Mouse (Mus musculus): ENCODE measurements at regions not wholly inside any gene's neighbourhood (a gene's known extent, or its start where the extent isn't known, plus 50 kb on each side); places are given as distances from the start of the nearest gene placed in this dataset.

DNA sequence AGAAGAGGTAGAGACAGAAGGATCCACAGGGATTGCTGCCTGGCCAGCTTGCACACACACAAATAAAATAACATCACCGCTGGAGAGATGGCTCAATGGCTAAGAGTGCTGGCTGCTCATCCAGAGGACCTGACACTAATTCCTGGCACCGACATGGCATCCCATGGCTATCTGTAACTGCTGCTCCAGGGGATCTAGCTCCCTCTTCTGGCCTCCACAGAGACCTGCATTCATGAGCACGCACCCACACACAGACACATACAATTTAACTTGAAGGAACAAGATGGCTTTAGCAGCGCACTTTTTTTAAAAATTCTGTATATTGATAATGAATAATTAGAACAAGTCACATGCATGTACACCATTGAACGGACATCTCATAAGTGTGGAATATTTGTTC is 110.1 kb upstream of the Tbx3 start:
- H3K27ac ChIP-seq (ENCODE audit: control insufficient read depth, low read depth, low read length): no peak overlapping the region
- H3K79me2 ChIP-seq (ENCODE audit: control insufficient read depth, insufficient read depth, low read length, poor library complexity): no peaks in the 10 kb centered on the region
- no peaks in the 10 kb centered on the region for H3K4me1 ChIP-seq (ENCODE audit: control insufficient read depth in 1 of 2, insufficient read depth in 2 of 2, low read length in 2 of 2)
- no peaks in the 10 kb centered on the region for H3K36me3 ChIP-seq (ENCODE audit: control insufficient read depth in 1 of 2, insufficient read depth in 2 of 2, low read length in 2 of 2)
- no peak overlapping the region for H3K9ac ChIP-seq (ENCODE audit: control insufficient read depth, low read depth, low read length, poor library complexity, severe bottlenecking)
- H3K9me3 ChIP-seq (replicated peaks; ENCODE audit: insufficient read depth, low read length): no peaks in the 10 kb centered on the region
- no peak for DNase-seq (ENCODE audit: low read depth, low spot score)
- H3K27me3 ChIP-seq (ENCODE audit: control insufficient read depth in 1 of 2, insufficient read depth in 2 of 2, low read length in 2 of 2): no peaks in the 10 kb centered on the region
- TF ChIP-seq TCF12 (IDR thresholded peaks at IDR 0.05; ENCODE audit: low read depth, low read length): no peak
- TF ChIP-seq ETS1 (IDR thresholded peaks at IDR 0.05; ENCODE audit: low read depth, low read length): no peak
- TF ChIP-seq GABPA (IDR thresholded peaks at IDR 0.05; ENCODE audit: low read depth, low read length): no peak
- no peak for TF ChIP-seq POLR2AphosphoS5 (IDR thresholded peaks at IDR 0.05; ENCODE audit: borderline replicate concordance, low read depth, low read length)
- TF ChIP-seq CHD2 (IDR thresholded peaks at IDR 0.05; ENCODE audit: low read length): no peak
- no peak for TF ChIP-seq TBP (IDR thresholded peaks at IDR 0.05; ENCODE audit: low read depth, low read length)
- no peak for TF ChIP-seq E2F4 (IDR thresholded peaks at IDR 0.05; ENCODE audit: borderline replicate concordance, low read depth, low read length)
- no peak for TF ChIP-seq UBTF (IDR thresholded peaks at IDR 0.05; ENCODE audit: borderline replicate concordance, insufficient read depth, low read depth, low read length)
- TF ChIP-seq MEF2A (IDR thresholded peaks at IDR 0.05; ENCODE audit: extremely low read depth, insufficient replicate concordance, low read depth, low read length, poor library complexity, severe bottlenecking): no peak
- TF ChIP-seq TAL1 (IDR thresholded peaks at IDR 0.05; ENCODE audit: low read length): no peak
- TF ChIP-seq NRF1 (IDR thresholded peaks at IDR 0.05; ENCODE audit: insufficient read depth, low read depth, low read length, poor library complexity, severe bottlenecking): no peak
- no peak for TF ChIP-seq CHD1 (IDR thresholded peaks at IDR 0.05; ENCODE audit: low read depth, low read length)
- no peak for TF ChIP-seq RAD21 (IDR thresholded peaks at IDR 0.05; ENCODE audit: low read depth, low read length)
- TF ChIP-seq MAZ (IDR thresholded peaks at IDR 0.05; ENCODE audit: low read depth, low read length): no peak
- no peak for TF ChIP-seq MYB (IDR thresholded peaks at IDR 0.05; ENCODE audit: low read depth, low read length)
- TF ChIP-seq ELF1 (IDR thresholded peaks at IDR 0.05; ENCODE audit: low read depth, low read length): no peak
- TF ChIP-seq MAX (IDR thresholded peaks at IDR 0.05; ENCODE audit: low read length): no peak
- H3K4me3 ChIP-seq (ENCODE audit: control insufficient read depth in 1 of 2, insufficient read depth in 1 of 2, low read depth in 2 of 2, low read length in 2 of 2): no peak overlapping the region

DNA sequence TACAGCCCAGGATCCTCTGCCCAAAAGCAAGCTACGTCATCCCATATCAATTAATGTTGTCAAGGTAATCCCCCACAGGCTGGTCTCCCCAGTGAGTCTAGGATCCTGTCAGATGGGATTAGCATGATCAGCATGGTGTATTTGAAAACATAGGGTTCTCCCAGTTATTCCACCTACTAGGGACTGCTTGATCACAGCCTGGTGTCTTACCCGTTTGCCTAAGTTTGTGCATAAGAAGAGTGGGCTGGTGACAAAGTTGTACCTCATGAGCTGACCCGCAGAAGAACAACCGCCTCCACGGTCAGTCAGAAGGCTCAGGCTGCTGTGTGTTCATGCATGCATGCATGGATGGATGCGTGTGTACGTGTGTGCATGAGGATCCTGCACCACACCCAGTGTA is 108.9 kb upstream of the Tbx3 start:
- Histone ChIP-seq H3K4me3 (ENCODE audit: control insufficient read depth in 1 of 2, insufficient read depth in 1 of 2, low read depth in 2 of 2, low read length in 2 of 2) (no peak overlapping the region), H3K36me3 (ENCODE audit: control insufficient read depth in 1 of 2, insufficient read depth in 2 of 2, low read length in 2 of 2) (no peaks in the 10 kb centered on the region), H3K27ac (ENCODE audit: control insufficient read depth, low read depth, low read length) (no peak overlapping the region), H3K79me2 (ENCODE audit: control insufficient read depth, insufficient read depth, low read length, poor library complexity) (no peaks in the 10 kb centered on the region), H3K9me3 (replicated peaks; ENCODE audit: insufficient read depth, low read length) (no peaks in the 10 kb centered on the region), H3K27me3 (ENCODE audit: control insufficient read depth in 1 of 2, insufficient read depth in 2 of 2, low read length in 2 of 2) (no peaks in the 10 kb centered on the region), H3K9ac (ENCODE audit: control insufficient read depth, low read depth, low read length, poor library complexity, severe bottlenecking) (no peak overlapping the region), H3K4me1 (ENCODE audit: control insufficient read depth in 1 of 2, insufficient read depth in 2 of 2, low read length in 2 of 2) (no peaks in the 10 kb centered on the region)
- TF ChIP-seq POLR2AphosphoS5 (IDR thresholded peaks at IDR 0.05; ENCODE audit: borderline replicate concordance, low read depth, low read length) (no peak), ZC3H11A (IDR thresholded peaks at IDR 0.05; ENCODE audit: low read depth, low read length) (no peak), USF2 (IDR thresholded peaks at IDR 0.05; ENCODE audit: borderline replicate concordance in 1 of 2, insufficient read depth in 1 of 2, low read depth in 1 of 2, low read length in 2 of 2) (no peak), MYC (IDR thresholded peaks at IDR 0.05; ENCODE audit: low read depth, low read length) (no peak), ZMIZ1 (IDR thresholded peaks at IDR 0.05; ENCODE audit: low read depth, low read length) (no peak), GATA1 (IDR thresholded peaks at IDR 0.05; ENCODE audit: low read depth, low read length) (no peak), MAZ (IDR thresholded peaks at IDR 0.05; ENCODE audit: low read depth, low read length) (no peak), KAT2A (conservative IDR thresholded peaks at IDR 0.05; ENCODE audit: low read depth, low read length) (no peak), EP300 (IDR thresholded peaks at IDR 0.05; ENCODE audit: low read depth in 1 of 2, low read length in 2 of 2) (no peak), MAFK (IDR thresholded peaks at IDR 0.05; ENCODE audit: borderline replicate concordance, low read depth, low read length) (no peak), BHLHE40 (IDR thresholded peaks at IDR 0.05; ENCODE audit: borderline replicate concordance, low read depth, low read length) (no peak), NELFE (IDR thresholded peaks at IDR 0.05; ENCODE audit: low read depth, low read length) (no peak), CHD2 (IDR thresholded peaks at IDR 0.05; ENCODE audit: low read length) (no peak), HCFC1 (IDR thresholded peaks at IDR 0.05; ENCODE audit: low read depth, low read length) (no peak), SMC3 (IDR thresholded peaks at IDR 0.05; ENCODE audit: low read depth, low read length) (no peak), POLR2A (IDR thresholded peaks at IDR 0.05; ENCODE audit: control insufficient read depth in 1 of 2, insufficient read depth in 1 of 2, low read depth in 1 of 2, low read length in 2 of 2, poor library complexity in 1 of 2) (no peak), RCOR1 (IDR thresholded peaks at IDR 0.05; ENCODE audit: low read depth, low read length) (no peak), JUND (IDR thresholded peaks at IDR 0.05; ENCODE audit: low read depth, low read length) (no peak)
- DNase-seq (ENCODE audit: low read depth, low spot score): no peak
